In the genomic region with DNA sequence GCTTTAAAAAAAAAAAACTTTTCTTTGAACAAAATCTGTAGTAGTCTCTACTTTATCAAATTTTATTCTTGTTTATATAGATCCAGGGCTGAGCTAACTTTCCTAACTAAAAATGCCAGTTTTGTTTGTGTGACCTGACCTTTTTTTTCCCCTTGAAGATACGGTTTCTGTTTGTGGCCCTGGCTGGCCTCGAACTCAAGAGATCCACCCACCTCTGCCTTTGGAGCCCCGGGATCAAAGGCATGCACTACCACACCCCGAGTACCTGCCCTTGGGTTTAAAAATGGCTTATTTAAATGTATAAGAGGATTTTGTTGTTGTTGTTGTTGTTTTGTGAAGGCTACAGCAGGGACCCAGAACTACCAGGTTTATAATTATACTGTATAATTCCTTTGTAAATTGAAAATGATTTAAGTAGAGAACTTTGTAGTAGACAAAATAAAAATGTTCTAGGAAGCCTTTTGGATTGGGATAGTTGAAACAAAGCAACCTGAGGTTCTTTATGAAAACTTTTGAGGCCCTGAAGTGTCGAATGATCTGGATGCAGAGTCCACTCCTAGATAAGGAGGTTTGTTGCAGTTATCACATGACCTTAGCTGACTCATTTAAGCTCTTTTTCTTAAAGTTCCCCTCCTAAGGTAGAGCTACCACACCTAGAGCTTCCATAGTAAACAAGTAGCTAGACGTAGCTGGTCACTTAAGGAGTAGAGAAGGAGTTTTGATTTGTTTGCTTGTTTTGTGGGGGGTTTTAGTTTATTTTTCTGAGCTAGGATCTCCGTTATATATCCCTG, we compare ENCODE assay signal across 9 mouse cellular contexts. TPM values are rescaled to one million over a fixed set of nuclear protein-coding genes. Genes with fewer than 3 reads are reported as not detected.
DNase-seq lines count a peak whose midpoint lies in the region; ATAC-seq and TF ChIP-seq lines count a peak whose summit lies in the region.
"Had no signal": no experiment of that assay in that cellular context is flagged by ENCODE, and none has a peak within 500 bp of the region (broad histone marks: within the 10 kb centered on the region; RNA-seq: fewer than 3 reads in every experiment).

No protein-coding gene starts in this region.

- H3K9me3 ChIP-seq in forebrain, embryonic 13.5 days (replicated peaks): no peaks in the 10 kb centered on the region
- no peaks in the 10 kb centered on the region for H3K9me3 ChIP-seq in liver, embryonic 13.5 days (replicated peaks)

- WGBS in cerebellum, adult 2 months: 37% methylated on average over 7 of the region's 7 CpGs
- WGBS in forebrain, embryonic 13.5 days: 53% methylated on average over 7 of the region's 7 CpGs
- WGBS in liver, embryonic 13.5 days (ENCODE audit: insufficient replicate concordance): 19% methylated on average over 7 of the region's 7 CpGs

- H3K27me3 ChIP-seq in cerebellum, adult 2 months (ENCODE audit: control insufficient read depth, insufficient read depth, low read length): no peaks in the 10 kb centered on the region
- H3K27me3 ChIP-seq in forebrain, embryonic 13.5 days: no peaks in the 10 kb centered on the region
- H3K27me3 ChIP-seq in liver, embryonic 13.5 days: no peaks in the 10 kb centered on the region

- ATAC-seq in forebrain, embryonic 13.5 days: no peak
- ATAC-seq in liver, embryonic 13.5 days (ENCODE audit: low read depth): peak; percentile 35; the same call in 1 of the 2 replicates

- TF ChIP-seq POLR2A in cerebellum, adult 2 months (IDR thresholded peaks at IDR 0.05; ENCODE audit: borderline replicate concordance, insufficient read depth, low read length): no peak

- peak overlapping the region; percentile 66 for H3K4me2 ChIP-seq in forebrain, embryonic 13.5 days
- peak overlapping the region; percentile 87 for H3K4me2 ChIP-seq in liver, embryonic 13.5 days

- H3K27ac ChIP-seq in cerebellum, adult 2 months (ENCODE audit: insufficient read depth, low read length): no peak overlapping the region
- no peak overlapping the region for H3K27ac ChIP-seq in forebrain, embryonic 13.5 days
- H3K27ac ChIP-seq in liver, embryonic 13.5 days: peak overlapping the region; percentile 83

- peak overlapping the region; percentile 55 for H3K9ac ChIP-seq in forebrain, embryonic 13.5 days
- peak overlapping the region; percentile 83 for H3K9ac ChIP-seq in liver, embryonic 13.5 days

- H3K36me3 ChIP-seq in forebrain, embryonic 13.5 days (ENCODE audit: poor library complexity, severe bottlenecking): peaks cover 10% of the 10 kb centered on the region
- H3K36me3 ChIP-seq in liver, embryonic 13.5 days: peaks cover 43% of the 10 kb centered on the region

- no peak for DNase-seq in cerebellum, adult 2 months
- DNase-seq in cerebellum, postnatal 14 days: no peak
- DNase-seq in A20 (ENCODE audit: low read depth, low spot score): peak; percentile 32
- peak; percentile 17 for DNase-seq in liver, embryonic 13.5 days
- no peak for DNase-seq in cerebellum, postnatal 25 days
- no peak for DNase-seq in embryo, embryonic 9.5 days (ENCODE audit: extremely low spot score)
- no peak for DNase-seq in right cerebral cortex, adult 18-20 months
- DNase-seq: lung, adult 18-20 months had no signal

- H3K4me1 ChIP-seq in cerebellum, adult 2 months (ENCODE audit: control insufficient read depth, insufficient read depth, low read length): peaks cover 10% of the 10 kb centered on the region
- peaks cover 41% of the 10 kb centered on the region for H3K4me1 ChIP-seq in forebrain, embryonic 13.5 days
- H3K4me1 ChIP-seq in liver, embryonic 13.5 days (replicated peaks): peaks cover 74% of the 10 kb centered on the region

- peak overlapping the region; percentile 50 for H3K4me3 ChIP-seq in cerebellum, adult 2 months (replicated peaks; ENCODE audit: insufficient read depth, low read depth, low read length)
- H3K4me3 ChIP-seq in forebrain, embryonic 13.5 days: peak overlapping the region; percentile 65
- H3K4me3 ChIP-seq in liver, embryonic 13.5 days (replicated peaks): peak overlapping the region; percentile 79

- TF ChIP-seq CTCF in cerebellum, adult 2 months (IDR thresholded peaks at IDR 0.05; ENCODE audit: borderline replicate concordance, insufficient read depth, low read depth, low read length): no peak

RNA-seq across cellular contexts. Expression of a gene that starts 5.4 kb away (rescaled TPM):
- polyA plus RNA-seq in cerebellum, adult 2 months (2012; rRNA removed): 25.5 and 26.9 TPM in 2 replicates
- polyA plus RNA-seq in forebrain, embryonic 13.5 days (2015; fragmentation: Nextera tagmentation; extraction: Ambion mirVana): 34.7 and 37.1 TPM in 2 replicates
- 25.9 and 29.6 TPM in 2 replicates for polyA plus RNA-seq in liver, embryonic 13.5 days (2015; fragmentation: Nextera tagmentation; extraction: Ambion mirVana)

RNA-seq across cellular contexts. Expression of a gene that starts 6.4 kb away (rescaled TPM):
- 55.5 and 57.7 TPM in 2 replicates for polyA plus RNA-seq in cerebellum, adult 2 months (2012; rRNA removed)
- 79.6 and 83.9 TPM in 2 replicates for polyA plus RNA-seq in forebrain, embryonic 13.5 days (2015; fragmentation: Nextera tagmentation; extraction: Ambion mirVana)
- polyA plus RNA-seq in liver, embryonic 13.5 days (2015; fragmentation: Nextera tagmentation; extraction: Ambion mirVana): 47.9 and 58.5 TPM in 2 replicates

Comparison
In these comparisons a context has a peak if more than half of its experiments do, and no peak if none do; other contexts are left out.
1. DNase-seq: peak in A20 (single experiment) and liver, embryonic 13.5 days (single experiment); none in cerebellum, adult 2 months (0 of 2), cerebellum, postnatal 14 days (0 of 2), cerebellum, postnatal 25 days (0 of 2), embryo, embryonic 9.5 days (single experiment) and right cerebral cortex, adult 18-20 months (single experiment).
2. Peak in every context shown above with its lines, with median percentiles within 50 percentile points of each other: H3K4me3 ChIP-seq.